Mouse (Mus musculus): ENCODE measurements around the gene Ccr6. TPM values are rescaled to one million over a fixed set of nuclear protein-coding genes. Genes with fewer than 3 reads are reported as not detected.

Ccr6 gene
- polyA plus RNA-seq, 2 experiments, result not detected

- H3K9me3 ChIP-seq (ENCODE audit: control insufficient read depth, low read length), result no peaks in the 10 kb centered on the region
- no peaks in the 10 kb centered on the region; the same call in 1 of the 2 replicates for H3K27me3 ChIP-seq (ENCODE audit: control insufficient read depth, insufficient read depth, low read length)
- under 1% methylated on average over 74 of the region's 77 CpGs for WGBS
- H3K4me1 ChIP-seq (ENCODE audit: control insufficient read depth, insufficient read depth, low read length), result peaks cover 13% of the 10 kb centered on the region; the same call in 1 of the 2 replicates
- DNase-seq (ENCODE audit: low spot score) (peak; percentile 94), ATAC-seq (ENCODE audit: low FRiP score, low read depth) (peak; percentile 99)
- H3K36me3 ChIP-seq (ENCODE audit: control insufficient read depth, insufficient read depth, low read length), result 0 out of 2 replicates have a peak, but pooled peaks cover 4% of the 10 kb centered on the region
- H3K27ac ChIP-seq (replicated peaks; ENCODE audit: low read depth, low read length), result peak overlapping the region; percentile 89
- peak overlapping the region; percentile 87 for H3K4me3 ChIP-seq (replicated peaks; ENCODE audit: low read length)
- H3K4me2 ChIP-seq (replicated peaks; ENCODE audit: low read depth, low read length, severe bottlenecking), result peak overlapping the region; percentile 100
- peak overlapping the region; percentile 75 for H3K9ac ChIP-seq (ENCODE audit: low read depth, low read length, severe bottlenecking)
- peak; percentile 77; the same call in 1 of the 2 replicates for TF ChIP-seq POLR2A (IDR thresholded peaks at IDR 0.05; ENCODE audit: borderline replicate concordance, extremely low read depth, insufficient read depth, insufficient read length)
Measured at GRCm38 (mm10) chr17:8283526-8284253, 47.8 kb downstream of the Ccr6 start.

GRCm38 (mm10) chr17:8284254-8284661 lies 48.4 kb downstream of the Ccr6 start:
- H3K4me1 ChIP-seq (ENCODE audit: control insufficient read depth, insufficient read depth, low read length), result peaks cover 13% of the 10 kb centered on the region; the same call in 1 of the 2 replicates
- H3K27ac ChIP-seq (replicated peaks; ENCODE audit: low read depth, low read length), result no peak overlapping the region; the same call in 1 of the 2 replicates
- H3K27me3 ChIP-seq (ENCODE audit: control insufficient read depth, insufficient read depth, low read length), result no peaks in the 10 kb centered on the region; the same call in 1 of the 2 replicates
- peak; percentile 11 for DNase-seq (ENCODE audit: low spot score)
- TF ChIP-seq POLR2A (IDR thresholded peaks at IDR 0.05; ENCODE audit: borderline replicate concordance, extremely low read depth, insufficient read depth, insufficient read length), result no peak
- 0 out of 2 replicates have a peak, but pooled peaks cover 4% of the 10 kb centered on the region for H3K36me3 ChIP-seq (ENCODE audit: control insufficient read depth, insufficient read depth, low read length)
- H3K9me3 ChIP-seq (ENCODE audit: control insufficient read depth, low read length), result no peaks in the 10 kb centered on the region
- whole genome bisulfite sequencing, result under 1% methylated on average over 32 of the region's 32 CpGs
- peak overlapping the region; percentile 75 for H3K9ac ChIP-seq (ENCODE audit: low read depth, low read length, severe bottlenecking)
- no peak for ATAC-seq (ENCODE audit: low FRiP score, low read depth)
- H3K4me2 ChIP-seq (replicated peaks; ENCODE audit: low read depth, low read length, severe bottlenecking), result peak overlapping the region; percentile 100
- peak overlapping the region; percentile 87 for H3K4me3 ChIP-seq (replicated peaks; ENCODE audit: low read length)

DNA sequence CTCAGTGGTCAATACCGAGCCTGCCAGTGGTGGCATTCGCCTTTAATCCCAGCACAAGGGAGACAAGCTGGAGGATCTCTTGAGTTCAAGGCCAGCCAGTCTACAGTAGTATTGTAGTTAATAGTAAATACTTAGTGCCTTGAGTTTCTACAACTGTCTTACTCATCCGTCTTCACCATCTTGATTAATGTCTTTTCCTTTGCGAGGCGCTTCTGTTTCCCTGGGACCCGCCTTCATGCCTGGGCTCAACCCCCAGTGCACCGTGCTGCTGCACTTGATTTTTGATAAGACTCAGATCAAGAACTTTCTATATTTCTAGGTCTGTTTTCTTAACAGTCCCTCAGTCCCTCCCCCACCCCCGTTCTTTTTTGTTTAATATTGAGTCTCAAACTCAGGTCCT lies 49.2 kb downstream of the Ccr6 start:
- DNase-seq (ENCODE audit: low spot score), result no peak
- Histone ChIP-seq H3K9me3 (ENCODE audit: control insufficient read depth, low read length) (no peaks in the 10 kb centered on the region), H3K9ac (ENCODE audit: low read depth, low read length, severe bottlenecking) (no peak overlapping the region), H3K36me3 (ENCODE audit: control insufficient read depth, insufficient read depth, low read length) (0 out of 2 replicates have a peak, but pooled peaks cover 9% of the 10 kb centered on the region), H3K4me3 (replicated peaks; ENCODE audit: low read length) (peak overlapping the region; percentile 87), H3K27ac (replicated peaks; ENCODE audit: low read depth, low read length) (no peak overlapping the region), H3K27me3 (ENCODE audit: control insufficient read depth, insufficient read depth, low read length) (no peaks in the 10 kb centered on the region; the same call in 1 of the 2 replicates), H3K4me1 (ENCODE audit: control insufficient read depth, insufficient read depth, low read length) (peaks cover 13% of the 10 kb centered on the region; the same call in 1 of the 2 replicates), H3K4me2 (replicated peaks; ENCODE audit: low read depth, low read length, severe bottlenecking) (peak overlapping the region; percentile 100; the same call in 1 of the 2 replicates)
- ATAC-seq (ENCODE audit: low FRiP score, low read depth), result no peak
- WGBS, result 37% methylated on average over 8 of the region's 8 CpGs
- no peak for TF ChIP-seq POLR2A (IDR thresholded peaks at IDR 0.05; ENCODE audit: borderline replicate concordance, extremely low read depth, insufficient read depth, insufficient read length)

DNA sequence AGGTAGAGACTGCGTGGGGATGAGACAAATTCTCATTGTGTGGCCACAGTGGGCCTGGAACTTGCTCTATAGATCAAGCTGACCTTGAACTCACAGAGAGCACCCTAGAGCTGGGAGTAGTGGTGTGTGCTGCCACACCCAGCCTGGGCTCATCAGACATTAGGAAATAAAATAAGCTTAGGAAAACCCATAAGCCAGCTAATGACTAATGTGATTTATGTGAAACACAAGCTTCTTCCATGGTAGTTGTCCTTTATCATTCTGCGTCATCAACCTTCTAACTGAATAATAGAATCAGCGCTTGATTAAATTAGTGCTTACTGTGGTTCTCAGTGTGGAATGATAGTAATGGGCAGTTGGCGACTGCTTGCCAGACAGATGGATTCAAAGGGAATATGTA lies 51.1 kb downstream of the Ccr6 start:
- no peak for TF ChIP-seq POLR2A (IDR thresholded peaks at IDR 0.05; ENCODE audit: borderline replicate concordance, extremely low read depth, insufficient read depth, insufficient read length)
- no peak overlapping the region for H3K27ac ChIP-seq (replicated peaks; ENCODE audit: low read depth, low read length)
- no peak overlapping the region for H3K4me3 ChIP-seq (replicated peaks; ENCODE audit: low read length)
- 0 out of 2 replicates have a peak, but pooled peaks cover 9% of the 10 kb centered on the region for H3K36me3 ChIP-seq (ENCODE audit: control insufficient read depth, insufficient read depth, low read length)
- no peaks in the 10 kb centered on the region for H3K9me3 ChIP-seq (ENCODE audit: control insufficient read depth, low read length)
- no peak for ATAC-seq (ENCODE audit: low FRiP score, low read depth)
- no peak overlapping the region for H3K9ac ChIP-seq (ENCODE audit: low read depth, low read length, severe bottlenecking)
- H3K4me2 ChIP-seq (replicated peaks; ENCODE audit: low read depth, low read length, severe bottlenecking), result no peak overlapping the region
- DNase-seq (ENCODE audit: low spot score), result no peak
- whole genome bisulfite sequencing, result 90% methylated on average over 4 of the region's 4 CpGs
- H3K27me3 ChIP-seq (ENCODE audit: control insufficient read depth, insufficient read depth, low read length), result no peaks in the 10 kb centered on the region; the same call in 1 of the 2 replicates
- H3K4me1 ChIP-seq (ENCODE audit: control insufficient read depth, insufficient read depth, low read length), result peaks cover 13% of the 10 kb centered on the region; the same call in 1 of the 2 replicates

DNA sequence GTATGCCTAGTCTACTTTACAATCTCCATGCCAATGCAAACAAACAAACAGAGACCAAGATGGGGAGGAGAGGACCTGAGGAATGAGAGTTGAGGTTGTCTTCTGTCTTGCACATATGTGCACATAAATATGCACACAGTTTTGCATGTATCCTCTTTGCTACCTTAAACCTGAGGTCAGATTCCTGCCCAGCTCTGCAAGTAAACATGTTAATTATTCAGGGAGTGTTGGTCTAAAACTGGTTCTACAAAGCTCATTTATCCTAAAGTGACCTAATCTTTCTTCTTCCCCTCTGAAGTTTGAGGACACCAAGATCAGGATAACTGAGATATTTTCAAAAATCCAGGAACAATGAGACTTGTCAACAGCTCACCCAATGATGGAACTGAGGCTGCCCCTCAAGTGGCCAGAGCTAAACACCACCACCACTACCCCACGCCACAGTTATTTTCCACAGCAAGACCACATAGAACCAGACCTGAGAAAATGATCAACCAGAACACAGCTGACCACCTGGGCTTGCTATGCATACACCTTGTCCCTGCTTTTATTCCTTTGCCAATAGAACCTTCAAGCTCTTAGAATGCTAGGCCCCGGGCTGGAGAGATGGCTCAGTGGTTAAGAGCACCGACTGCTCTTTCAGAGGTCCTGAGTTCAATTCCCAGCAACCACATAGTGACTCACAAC lies 54.3 kb downstream of the Ccr6 start:
- no peak overlapping the region for H3K4me2 ChIP-seq (replicated peaks; ENCODE audit: low read depth, low read length, severe bottlenecking)
- H3K27me3 ChIP-seq (ENCODE audit: control insufficient read depth, insufficient read depth, low read length), result no peaks in the 10 kb centered on the region
- no peak overlapping the region for H3K4me3 ChIP-seq (replicated peaks; ENCODE audit: low read length)
- peaks cover 14% of the 10 kb centered on the region for H3K36me3 ChIP-seq (ENCODE audit: control insufficient read depth, insufficient read depth, low read length)
- 90% methylated on average over 3 of the region's 3 CpGs for WGBS
- DNase-seq (ENCODE audit: low spot score) (no peak), ATAC-seq (ENCODE audit: low FRiP score, low read depth) (no peak)
- H3K27ac ChIP-seq (replicated peaks; ENCODE audit: low read depth, low read length), result no peak overlapping the region
- 0 out of 2 replicates have a peak, but pooled peaks cover under 1% of the 10 kb centered on the region for H3K4me1 ChIP-seq (ENCODE audit: control insufficient read depth, insufficient read depth, low read length)
- no peak overlapping the region for H3K9ac ChIP-seq (ENCODE audit: low read depth, low read length, severe bottlenecking)
- no peak for TF ChIP-seq POLR2A (IDR thresholded peaks at IDR 0.05; ENCODE audit: borderline replicate concordance, extremely low read depth, insufficient read depth, insufficient read length)
- no peaks in the 10 kb centered on the region for H3K9me3 ChIP-seq (ENCODE audit: control insufficient read depth, low read length)

Measured in limb, embryonic 14.5 days (tissue).